Mouse (Mus musculus) liver, embryonic 16.5 days (tissue): ENCODE measurements around the gene Nudt1. TPM values are rescaled to one million over a fixed set of nuclear protein-coding genes. Genes with fewer than 3 reads are reported as not detected.
A peak's percentile ranks its signal among the peaks of the same experiment; 100 is the strongest.

Source experiments
- ATAC-seq: fragments of 200-750 bp; cut with Nextera tagmentation; 2 replicates; pipeline ENCODE4 v1.8.0; 2017; ENCODE audit warnings: low read depth, mild to moderate bottlenecking, moderate number of reproducible peaks, moderate library complexity
- H3K27ac ChIP-seq: fragments of 300-500 bp; sonication (generic); 2 replicates; pipeline ENCODE4 v1.5.1; 2014; ENCODE audit warnings: mild to moderate bottlenecking, low read length
- H3K27me3 ChIP-seq: fragments of 300-500 bp; sonication (generic); 2 replicates; pipeline ENCODE4 v1.6.1; 2014; ENCODE audit warnings: low read depth, low read length, mixed read lengths; ENCODE audit not compliant: control insufficient read depth, insufficient read depth
- H3K36me3 ChIP-seq: fragments of 300-500 bp; sonication (generic); 2 replicates; pipeline ENCODE4 v1.6.1; 2014; ENCODE audit warnings: mild to moderate bottlenecking; ENCODE audit not compliant: control insufficient read depth, insufficient read depth
- H3K4me1 ChIP-seq: fragments of 300-500 bp; sonication (generic); 2 replicates; pipeline ENCODE4 v1.6.1; 2014; ENCODE audit warnings: low read depth, low read length, mixed read lengths; ENCODE audit not compliant: control insufficient read depth
- H3K4me2 ChIP-seq: fragments of 300-500 bp; sonication (generic); 2 replicates; pipeline ENCODE4 v1.6.1; 2014; ENCODE audit warnings: low read depth, low read length, mixed read lengths
- H3K4me3 ChIP-seq: fragments of 300-500 bp; sonication (generic); 2 replicates; pipeline ENCODE4 v1.5.1; 2014; ENCODE audit warnings: low read depth, mild to moderate bottlenecking, low read length
- H3K9ac ChIP-seq: fragments of 300-500 bp; sonication (generic); 2 replicates; pipeline ENCODE4 v1.6.1; 2014; ENCODE audit warnings: low read depth, low read length
- H3K9me3 ChIP-seq: fragments of 300-500 bp; sonication (generic); replicated peaks from 2 replicates; pipeline ENCODE4 v1.6.1; 2016; ENCODE audit warnings: low read length; ENCODE audit not compliant: control insufficient read depth
- WGBS: fragments of 180-500 bp; shearing (Covaris S2); extraction: QIAGEN DNeasy Blood & Tissue Kit; methylation state at CpG from one replicate; pipeline ENCODE4 v1.1.7; 2014; ENCODE audit not compliant: insufficient replicate concordance; 5-methylcytosine and 5-hydroxymethylcytosine counted together
- polyA plus RNA-seq: library from polyadenylated mRNA; unstranded; fragments of >200 nt; fragmentation: Nextera tagmentation; extraction: Ambion mirVana; gene quantifications from 2 replicates; pipeline ENCODE4 v1.2.1, GENCODE M21; 2015

Nudt1 gene
- polyA plus RNA-seq, 1 experiment from 2014 or later: 19.0 TPM

GRCm38 (mm10) chr5:140292152-140292551 lies 29.3 kb upstream of the Nudt1 start:
- no peak overlapping the region for H3K27ac ChIP-seq
- no peak overlapping the region for H3K9ac ChIP-seq
- 58% methylated on average over 1 of the region's 1 CpGs for WGBS
- no peak for ATAC-seq
- no peak overlapping the region for H3K4me3 ChIP-seq
- H3K9me3 ChIP-seq: no peaks in the 10 kb centered on the region
- no peaks in the 10 kb centered on the region for H3K4me1 ChIP-seq
- H3K36me3 ChIP-seq: peaks cover 23% of the 10 kb centered on the region
- no peaks in the 10 kb centered on the region for H3K27me3 ChIP-seq
- H3K4me2 ChIP-seq: no peak overlapping the region

GRCm38 (mm10) chr5:140298291-140298690 lies 23.2 kb upstream of the Nudt1 start:
- no peaks in the 10 kb centered on the region for H3K4me1 ChIP-seq
- no peak overlapping the region for H3K4me3 ChIP-seq
- H3K9me3 ChIP-seq: no peaks in the 10 kb centered on the region
- H3K36me3 ChIP-seq: peaks cover 20% of the 10 kb centered on the region
- no peak overlapping the region for H3K27ac ChIP-seq
- no peak for ATAC-seq
- no peak overlapping the region for H3K9ac ChIP-seq
- WGBS: 79% methylated on average over 4 of the region's 4 CpGs
- H3K27me3 ChIP-seq: no peaks in the 10 kb centered on the region
- no peak overlapping the region for H3K4me2 ChIP-seq

- H3K4me1 ChIP-seq: no peaks in the 10 kb centered on the region
- H3K4me3 ChIP-seq: no peak overlapping the region
- no peak overlapping the region for H3K9ac ChIP-seq
- peaks cover 29% of the 10 kb centered on the region; the same call in 1 of the 2 replicates for H3K36me3 ChIP-seq
- WGBS: 83% methylated on average over 8 of the region's 8 CpGs
- ATAC-seq: no peak
- no peak overlapping the region for H3K27ac ChIP-seq
- no peaks in the 10 kb centered on the region for H3K9me3 ChIP-seq
- no peak overlapping the region for H3K4me2 ChIP-seq
- no peaks in the 10 kb centered on the region for H3K27me3 ChIP-seq
These were observed 15.4 kb upstream of the Nudt1 start for GRCm38 (mm10) chr5:140306016-140306415.

GRCm38 (mm10) chr5:140307602-140308001 lies 13.9 kb upstream of the Nudt1 start:
- Histone ChIP-seq H3K27ac (no peak overlapping the region), H3K9ac (no peak overlapping the region), H3K36me3 (peaks cover 27% of the 10 kb centered on the region; the same call in 1 of the 2 replicates), H3K4me2 (no peak overlapping the region), H3K27me3 (no peaks in the 10 kb centered on the region), H3K4me3 (no peak overlapping the region), H3K4me1 (no peaks in the 10 kb centered on the region), H3K9me3 (no peaks in the 10 kb centered on the region)
- WGBS: 88% methylated on average over 14 of the region's 14 CpGs
- ATAC-seq: no peak

DNA sequence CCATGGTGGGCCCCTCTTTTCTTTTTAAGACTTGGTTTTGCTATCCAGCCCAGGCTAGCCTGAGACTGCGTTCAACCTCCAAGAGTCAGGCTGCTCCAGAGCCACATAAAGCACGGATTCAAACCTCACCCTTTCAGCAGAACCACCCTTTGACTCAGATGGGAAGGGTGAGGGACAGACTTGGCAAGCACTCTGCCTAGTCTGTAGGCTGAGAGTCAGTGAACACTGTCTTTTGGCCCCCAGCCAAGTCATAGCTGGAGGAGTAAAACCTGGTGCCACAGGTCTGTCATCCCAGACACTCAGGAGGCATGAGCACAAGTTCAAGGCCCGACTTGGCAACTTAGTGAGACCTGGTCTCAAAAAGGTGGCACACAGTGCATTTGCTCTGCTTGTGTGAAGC lies 4.7 kb upstream of the Nudt1 start:
- 83% methylated on average over 3 of the region's 3 CpGs for WGBS
- no peak overlapping the region for H3K4me2 ChIP-seq
- H3K27ac ChIP-seq: no peak overlapping the region
- no peak overlapping the region for H3K4me3 ChIP-seq
- peaks cover 9% of the 10 kb centered on the region for H3K36me3 ChIP-seq
- H3K27me3 ChIP-seq: no peaks in the 10 kb centered on the region
- peaks cover 15% of the 10 kb centered on the region for H3K4me1 ChIP-seq
- ATAC-seq: no peak
- H3K9me3 ChIP-seq: no peaks in the 10 kb centered on the region
- H3K9ac ChIP-seq: no peak overlapping the region

DNA sequence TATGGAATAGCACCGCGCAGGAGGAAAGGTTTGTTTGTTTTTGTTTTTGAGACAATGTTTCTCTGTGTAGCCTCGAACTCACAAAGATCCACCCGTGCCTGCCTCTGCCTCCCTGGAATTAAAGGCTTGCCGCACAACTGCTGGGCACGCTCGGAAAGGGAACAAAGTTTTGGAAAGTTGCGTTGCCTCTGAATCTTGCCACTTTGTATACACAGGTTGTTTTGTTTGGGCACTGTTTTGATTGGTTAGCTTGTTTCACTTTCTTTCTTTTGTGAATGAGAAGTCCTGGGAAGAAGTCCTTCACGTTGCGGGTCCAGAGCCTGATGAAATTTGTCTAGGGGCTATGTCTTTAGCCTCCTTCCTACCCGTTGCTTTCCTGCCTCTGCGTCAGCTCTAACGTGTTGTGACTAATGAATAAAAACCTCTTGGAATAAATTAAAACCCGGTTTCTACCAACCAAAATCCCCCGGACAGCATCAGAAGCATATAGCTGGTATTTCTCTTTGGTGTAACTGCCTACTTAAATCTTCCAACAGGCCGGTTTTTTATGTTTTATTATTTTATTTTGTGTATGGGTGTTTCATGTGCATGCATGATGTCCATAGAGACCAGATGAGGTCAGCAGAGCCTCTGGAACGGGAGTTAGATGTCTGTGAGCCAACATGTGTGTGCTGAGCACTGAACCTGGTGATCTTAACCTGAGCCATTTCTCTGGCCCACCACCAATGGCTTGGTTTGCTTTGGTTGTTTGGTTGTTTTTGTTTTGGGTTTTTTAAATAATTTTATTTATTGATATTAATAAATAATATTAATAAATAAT lies 510 bp downstream of the Nudt1 start:
- peaks cover 28% of the 10 kb centered on the region for H3K4me1 ChIP-seq
- H3K27ac ChIP-seq: peak overlapping the region; percentile 94
- under 1% methylated on average over 17 of the region's 17 CpGs for WGBS
- peak overlapping the region; percentile 85 for H3K4me2 ChIP-seq
- no peaks in the 10 kb centered on the region for H3K9me3 ChIP-seq
- no peaks in the 10 kb centered on the region for H3K36me3 ChIP-seq
- no peaks in the 10 kb centered on the region for H3K27me3 ChIP-seq
- peak overlapping the region; percentile 96 for H3K4me3 ChIP-seq
- peak overlapping the region; percentile 99 for H3K9ac ChIP-seq
- ATAC-seq: peak; percentile 14

GRCm38 (mm10) chr5:140324058-140324457 lies 2.6 kb downstream of the Nudt1 start:
- Histone ChIP-seq H3K4me1 (peaks cover 26% of the 10 kb centered on the region), H3K9ac (no peak overlapping the region), H3K36me3 (no peaks in the 10 kb centered on the region; the same call in 1 of the 2 replicates), H3K4me3 (no peak overlapping the region), H3K27ac (no peak overlapping the region), H3K4me2 (peak overlapping the region; percentile 22; the same call in 1 of the 2 replicates), H3K9me3 (no peaks in the 10 kb centered on the region), H3K27me3 (no peaks in the 10 kb centered on the region)
- WGBS: 48% methylated on average over 5 of the region's 5 CpGs
- no peak for ATAC-seq

DNA sequence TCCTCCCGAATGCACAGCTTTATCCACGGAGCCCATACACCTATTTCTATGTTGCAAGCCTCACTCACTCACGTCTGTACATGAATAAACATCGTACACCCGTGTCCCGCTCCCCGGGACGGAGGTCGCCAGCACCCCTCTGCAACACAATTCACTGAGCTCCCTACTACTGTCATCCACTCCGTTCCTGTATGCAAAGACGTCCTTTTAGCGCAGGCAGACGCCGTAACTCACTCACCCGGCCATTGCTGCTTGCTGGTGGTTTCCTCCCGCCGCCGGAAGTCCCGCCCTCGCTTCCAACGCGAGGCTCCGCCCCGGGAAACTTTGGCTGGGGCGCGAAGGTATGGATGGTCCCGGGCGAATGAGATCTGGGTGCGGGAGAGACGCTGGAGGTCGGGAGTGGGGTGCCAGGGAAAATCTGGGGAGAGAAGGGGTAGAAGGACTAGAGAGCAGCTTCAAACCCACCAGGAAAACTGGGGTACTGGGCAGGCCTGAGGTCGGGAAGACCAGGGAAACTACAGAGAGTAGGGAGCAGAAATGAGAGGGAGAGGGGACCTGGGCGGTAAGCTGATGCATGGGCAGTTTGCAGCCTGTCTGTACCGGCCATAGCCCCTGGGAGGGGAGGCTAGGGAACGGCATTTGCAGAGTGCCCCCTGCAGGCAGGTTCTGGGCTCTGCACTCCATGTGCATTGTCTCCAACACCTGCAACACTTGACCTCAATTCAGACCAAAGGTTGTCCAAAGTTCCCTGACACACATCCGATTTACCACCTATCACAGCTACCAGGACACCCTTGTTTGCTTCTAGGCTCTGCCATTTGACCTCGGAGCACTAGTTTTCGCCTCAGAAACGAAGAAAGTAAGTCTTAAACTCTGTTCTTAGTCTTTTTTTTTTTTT lies 10.4 kb downstream of the Nudt1 start, which contains the start of gene Mrm2:
Gene Mrm2, minus strand, starts transcription at position 284 of the 898 bp plus-strand sequence.
- Histone ChIP-seq H3K27ac (peak within 1 kb of the TSS; percentile 91), H3K4me2 (peak within 1 kb of the TSS; percentile 97), H3K9ac (peak within 1 kb of the TSS; percentile 83), H3K9me3 (no peaks in the 10 kb centered on the region), H3K27me3 (no peaks in the 10 kb centered on the region), H3K4me3 (peak within 1 kb of the TSS; percentile 70), H3K4me1 (peaks cover 19% of the 10 kb centered on the region), H3K36me3 (no peaks in the 10 kb centered on the region; the same call in 1 of the 2 replicates)
- under 1% methylated on average over 39 of the region's 39 CpGs for WGBS
- peak; percentile 83 for ATAC-seq
